Mouse (Mus musculus): ENCODE measurements around the gene Plce1. TPM values are rescaled to one million over a fixed set of nuclear protein-coding genes. Genes with fewer than 3 reads are reported as not detected.

Gene Plce1
- total RNA-seq, 2 experiments from 2014 or later = 7.1 to 9.3 TPM

Other genes with a start within 250 kb of the Plce1 start
- 100 to 1,000 TPM; 105 to 108 TPM for gene Lgi1, start 216.6 kb upstream of the Plce1 start, total RNA-seq (2021)
- gene Slc35g1, start 85.1 kb upstream of the Plce1 start, total RNA-seq (2021) = 1 to 10 TPM; 2.5 to 2.6 TPM